Mouse (Mus musculus) heart, adult 10 weeks (tissue): ENCODE results near the gene Gtf3c3. TPM values are rescaled to one million over a fixed set of nuclear protein-coding genes. Genes with fewer than 3 reads are reported as not detected.

Source experiments
- polyA plus RNA-seq: library from polyadenylated mRNA; stranded (reverse); fragments of 350-450 nt; fragmentation: Illumina TruSeq; extraction: RNeasy Lipid Tissue Mini Kit (QIAGEN cat#74804); gene quantifications from one replicate; pipeline ENCODE4 v1.2.3, GENCODE M21; 2014; ENCODE audit warnings: low read depth, low replicate concordance

The Gtf3c3 gene
- polyA plus RNA-seq: 10.8 TPM

GRCm38 (mm10) chr1:54438340-54439079, at the start of gene Gtf3c3:
Gene Gtf3c3, minus strand, starts transcription at chr1:54438971.

Other genes with a start within 250 kb of the Gtf3c3 start
- 5.3 TPM for gene Hecw2, start 243.8 kb downstream of the Gtf3c3 start, polyA plus RNA-seq
- gene Ccdc150, start 188.3 kb downstream of the Gtf3c3 start, polyA plus RNA-seq: 0.31 TPM
- gene Pgap1, start 118.7 kb upstream of the Gtf3c3 start, polyA plus RNA-seq: 1.3 TPM